ENCODE assay signal across 8 mouse cellular contexts in genomic region chr4:119959293-119959692, GRCm38 (mm10).
A peak's percentile ranks its signal among the peaks of the same experiment; 100 is the strongest.
DNase-seq lines count a peak whose midpoint lies in the region; ATAC-seq lines count a peak whose summit lies in the region.
"Had no signal": no experiment of that assay in that cellular context is flagged by ENCODE, and none has a peak within 500 bp of the region (broad histone marks: within the 10 kb centered on the region; RNA-seq: fewer than 3 reads in every experiment).

No protein-coding gene starts in this region.

- no peaks in the 10 kb centered on the region for H3K36me3 ChIP-seq in liver, embryonic 12.5 days
- H3K36me3 ChIP-seq in megakaryocyte, embryonic 14.5 days (replicated peaks; ENCODE audit: low read length) = no peaks in the 10 kb centered on the region

- H3K4me1 ChIP-seq in liver, embryonic 12.5 days = peaks cover 6% of the 10 kb centered on the region; the same call in 1 of the 2 replicates
- H3K4me1 ChIP-seq in megakaryocyte, embryonic 14.5 days = peaks cover 56% of the 10 kb centered on the region

- no peak overlapping the region for H3K4me2 ChIP-seq in liver, embryonic 12.5 days

- H3K27ac ChIP-seq in liver, embryonic 12.5 days = no peak overlapping the region
- H3K27ac ChIP-seq: liver, embryonic 14.5 days had no signal

- ATAC-seq in liver, embryonic 12.5 days = no peak

- H3K27me3 ChIP-seq in liver, embryonic 12.5 days (replicated peaks) = no peaks in the 10 kb centered on the region
- peaks cover 68% of the 10 kb centered on the region for H3K27me3 ChIP-seq in megakaryocyte, embryonic 14.5 days (replicated peaks)

- no peaks in the 10 kb centered on the region for H3K9me3 ChIP-seq in liver, embryonic 12.5 days (replicated peaks)
- no peaks in the 10 kb centered on the region for H3K9me3 ChIP-seq in megakaryocyte, embryonic 14.5 days

- H3K4me3 ChIP-seq in liver, embryonic 12.5 days = no peak overlapping the region
- peak overlapping the region; percentile 47 for H3K4me3 ChIP-seq in megakaryocyte, embryonic 14.5 days (replicated peaks)

- DNase-seq in liver = peak; percentile 28
- peak; percentile 54 to 62 for DNase-seq in heart, adult 9 months (ENCODE audit: low spot score in 2 of 2)
- DNase-seq in thymus, postnatal 36 days = peak; percentile 86 to 91
- no peak for DNase-seq in right cerebral cortex, postnatal 25 days
- DNase-seq in urinary bladder, postnatal 25 days (ENCODE audit: low spot score) = no peak

- 35% methylated on average over 7 of the region's 7 CpGs for WGBS in liver, embryonic 12.5 days (ENCODE audit: insufficient replicate concordance)

- H3K9ac ChIP-seq in liver, embryonic 12.5 days = no peak overlapping the region
- H3K9ac ChIP-seq: liver, embryonic 14.5 days had no signal

Comparison
In these comparisons a context has a peak if more than half of its experiments do, and no peak if none do; other contexts are left out.
1. DNase-seq: peak in liver (single experiment), heart, adult 9 months (2 of 2) and thymus, postnatal 36 days (2 of 2); none in right cerebral cortex, postnatal 25 days (single experiment) and urinary bladder, postnatal 25 days (single experiment).